Mouse (Mus musculus) neural tube, embryonic 14.5 days (tissue): ENCODE data around the gene Ankmy2. TPM values are rescaled to one million over a fixed set of nuclear protein-coding genes. Genes with fewer than 3 reads are reported as not detected.

ENCODE experiments used
- ATAC-seq: fragments of 200-750 bp; cut with Nextera tagmentation; 2 replicates; pipeline ENCODE4 v1.8.0; 2017; ENCODE audit warnings: low read depth, mild to moderate bottlenecking, moderate TSS enrichment, moderate library complexity
- H3K27ac ChIP-seq: fragments of 300-500 bp; sonication (generic); 2 replicates; pipeline ENCODE4 v1.5.1; 2014; ENCODE audit warnings: low read depth, mild to moderate bottlenecking, control low read depth, low read length, moderate library complexity, mixed read lengths
- H3K27me3 ChIP-seq: fragments of 300-500 bp; sonication (generic); 2 replicates; pipeline ENCODE4 v1.6.1; 2014; ENCODE audit warnings: low read length; ENCODE audit not compliant: control insufficient read depth, insufficient read depth
- H3K36me3 ChIP-seq: fragments of 300-500 bp; sonication (generic); 2 replicates; pipeline ENCODE4 v1.6.1; 2014; ENCODE audit warnings: low read length, mixed read lengths; ENCODE audit not compliant: control insufficient read depth, insufficient read depth
- H3K4me1 ChIP-seq: fragments of 300-500 bp; sonication (generic); 2 replicates; pipeline ENCODE4 v1.6.1; 2014; ENCODE audit warnings: low read length; ENCODE audit not compliant: control insufficient read depth, insufficient read depth
- H3K4me2 ChIP-seq: fragments of 300-500 bp; sonication (generic); 2 replicates; pipeline ENCODE4 v1.6.1; 2014; ENCODE audit warnings: mild to moderate bottlenecking, low read depth, low read length, control low read depth
- H3K4me3 ChIP-seq: fragments of 300-500 bp; sonication (generic); 2 replicates; pipeline ENCODE4 v1.5.1; 2014; ENCODE audit warnings: low read depth, low read length, control low read depth, mixed read lengths
- H3K9ac ChIP-seq: fragments of 300-500 bp; sonication (generic); replicated peaks from 2 replicates; pipeline ENCODE4 v1.6.1; 2014; ENCODE audit warnings: low read depth, mild to moderate bottlenecking, control low read depth, low read length, mixed read lengths
- H3K9me3 ChIP-seq: fragments of 300-500 bp; sonication (generic); 2 replicates; pipeline ENCODE4 v1.6.1; 2016; ENCODE audit warnings: low read length; ENCODE audit not compliant: control insufficient read depth
- WGBS: fragments of 180-500 bp; shearing (Covaris S2); extraction: QIAGEN DNeasy Blood & Tissue Kit; methylation state at CpG from one replicate; pipeline ENCODE4 v1.1.7; 2014; 5-methylcytosine and 5-hydroxymethylcytosine counted together
- polyA plus RNA-seq: library from polyadenylated mRNA; unstranded; fragments of >200 nt; fragmentation: Nextera tagmentation; extraction: Ambion mirVana; gene quantifications from 2 replicates; pipeline ENCODE4 v1.2.1, GENCODE M21; 2014

The Ankmy2 gene
- polyA plus RNA-seq, 1 experiment from 2014 or later: 87.6 TPM

DNA sequence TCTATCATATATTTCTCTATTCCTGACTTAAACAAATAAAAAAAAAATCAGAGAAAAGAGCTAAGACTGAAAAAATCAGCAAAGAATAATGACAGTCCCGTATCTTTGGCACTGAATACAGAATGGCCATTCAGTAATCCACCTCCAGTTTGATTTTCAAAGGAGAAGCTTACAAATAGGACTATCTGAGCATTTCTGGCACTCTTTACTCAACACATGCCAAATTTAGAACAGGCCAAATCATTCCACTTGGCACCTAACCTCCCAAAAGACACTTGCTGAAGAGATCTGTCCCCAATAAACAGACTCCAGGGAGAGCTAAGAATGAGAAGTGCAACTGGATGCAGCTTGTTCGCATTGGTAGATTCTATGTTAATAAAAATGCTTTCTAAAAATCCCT is 6.6 kb upstream of the Ankmy2 start:
- no peak for ATAC-seq
- 87% methylated on average over 2 of the region's 2 CpGs for WGBS

DNA sequence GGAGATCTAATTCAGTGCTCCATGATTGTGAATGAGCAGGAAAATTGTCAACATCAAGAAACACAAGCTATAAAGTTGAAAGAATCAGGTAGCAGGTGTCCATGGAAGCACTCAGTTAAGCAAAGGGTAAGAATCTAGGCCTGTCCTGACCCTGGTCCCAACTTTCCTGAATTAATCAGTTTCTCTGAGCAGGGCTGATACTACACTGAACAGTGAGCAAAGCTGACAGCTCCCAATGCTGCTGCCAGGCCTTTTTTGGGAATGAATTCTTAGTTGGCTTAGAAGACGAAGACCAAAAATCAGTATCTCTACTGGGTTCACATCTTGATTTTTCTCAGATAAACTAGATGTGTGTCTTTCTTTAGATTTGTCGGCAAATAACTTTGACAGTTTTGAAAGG is 6.2 kb upstream of the Ankmy2 start:
- WGBS: 96% methylated on average over 2 of the region's 2 CpGs
- Histone ChIP-seq H3K4me1 (peaks cover 10% of the 10 kb centered on the region), H3K9me3 (no peaks in the 10 kb centered on the region), H3K4me3 (no peak overlapping the region), H3K36me3 (no peaks in the 10 kb centered on the region), H3K9ac (no peak overlapping the region), H3K27me3 (no peaks in the 10 kb centered on the region), H3K27ac (no peak overlapping the region), H3K4me2 (no peak overlapping the region)
- no peak for ATAC-seq

More for the DNA sequence above, 6.6 kb upstream of the Ankmy2 start:
- Histone ChIP-seq H3K36me3 (no peaks in the 10 kb centered on the region), H3K27me3 (no peaks in the 10 kb centered on the region), H3K9ac (no peak overlapping the region), H3K4me3 (no peak overlapping the region), H3K9me3 (no peaks in the 10 kb centered on the region), H3K4me2 (no peak overlapping the region), H3K4me1 (peaks cover 10% of the 10 kb centered on the region), H3K27ac (no peak overlapping the region)

DNA sequence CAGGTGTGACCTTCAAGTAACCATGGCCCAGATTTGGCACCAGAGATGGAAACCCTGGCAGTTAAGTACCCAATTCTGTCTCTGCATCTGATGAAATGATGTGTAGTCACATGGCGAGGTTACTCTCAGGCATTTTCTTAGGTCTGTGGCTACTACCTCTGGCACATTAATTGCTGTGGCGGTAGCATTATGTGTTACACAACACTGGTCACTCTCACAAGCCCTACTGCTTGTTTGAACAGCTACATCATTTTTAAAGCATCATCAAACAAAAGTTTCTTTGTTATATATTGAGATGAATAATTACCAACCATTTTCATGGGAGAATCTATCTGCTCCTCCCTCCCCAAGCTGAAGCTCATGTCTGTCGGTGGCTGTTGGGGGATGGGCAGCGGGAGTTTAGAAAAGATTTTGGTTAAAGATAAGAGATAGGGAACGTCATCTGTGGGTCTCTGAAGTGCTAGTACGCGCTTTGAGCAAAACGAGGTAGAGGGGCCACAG is 1.7 kb upstream of the Ankmy2 start:
- peaks cover 18% of the 10 kb centered on the region for H3K4me1 ChIP-seq
- H3K27ac ChIP-seq: no peak overlapping the region
- H3K36me3 ChIP-seq: no peaks in the 10 kb centered on the region
- 15% methylated on average over 8 of the region's 8 CpGs for WGBS
- peak overlapping the region; percentile 86 for H3K9ac ChIP-seq
- H3K4me2 ChIP-seq: peak overlapping the region; percentile 51
- peak overlapping the region; percentile 67 for H3K4me3 ChIP-seq
- H3K9me3 ChIP-seq: no peaks in the 10 kb centered on the region
- ATAC-seq: no peak
- H3K27me3 ChIP-seq: no peaks in the 10 kb centered on the region; the same call in 1 of the 2 replicates

DNA sequence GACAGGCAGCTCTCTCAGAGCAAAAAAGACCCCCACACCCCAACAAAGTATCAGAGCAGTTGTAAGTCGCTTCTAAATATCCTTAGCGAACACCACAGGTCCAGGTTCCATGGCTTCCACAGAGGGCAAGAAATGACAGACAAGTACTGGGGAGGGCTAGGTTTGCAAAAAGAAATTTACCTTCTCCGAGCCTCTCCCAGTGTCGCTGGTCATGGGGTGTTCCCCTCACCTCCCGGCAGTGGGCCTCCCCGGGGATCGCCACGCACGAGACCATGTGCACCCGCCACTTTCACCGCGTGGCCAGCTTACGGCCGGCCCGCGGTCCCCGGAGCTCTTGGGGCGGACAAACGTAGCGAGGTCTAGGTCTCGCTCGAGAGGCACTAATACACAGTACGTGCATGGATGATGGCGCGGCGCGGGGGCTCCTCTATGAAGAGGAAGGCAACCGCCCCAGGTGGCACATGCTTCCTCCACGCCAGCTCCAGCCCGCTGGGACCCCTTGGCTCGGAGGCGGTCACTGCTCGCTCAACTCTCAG is 745 bp upstream of the Ankmy2 start:
- peak overlapping the region; percentile 82 for H3K27ac ChIP-seq
- H3K4me1 ChIP-seq: peaks cover 18% of the 10 kb centered on the region
- no peaks in the 10 kb centered on the region; the same call in 1 of the 2 replicates for H3K27me3 ChIP-seq
- no peaks in the 10 kb centered on the region for H3K36me3 ChIP-seq
- H3K4me2 ChIP-seq: peak overlapping the region; percentile 51
- WGBS: under 1% methylated on average over 31 of the region's 33 CpGs
- H3K4me3 ChIP-seq: peak overlapping the region; percentile 67
- H3K9ac ChIP-seq: peak overlapping the region; percentile 86
- H3K9me3 ChIP-seq: no peaks in the 10 kb centered on the region
- ATAC-seq: peak; percentile 75

DNA sequence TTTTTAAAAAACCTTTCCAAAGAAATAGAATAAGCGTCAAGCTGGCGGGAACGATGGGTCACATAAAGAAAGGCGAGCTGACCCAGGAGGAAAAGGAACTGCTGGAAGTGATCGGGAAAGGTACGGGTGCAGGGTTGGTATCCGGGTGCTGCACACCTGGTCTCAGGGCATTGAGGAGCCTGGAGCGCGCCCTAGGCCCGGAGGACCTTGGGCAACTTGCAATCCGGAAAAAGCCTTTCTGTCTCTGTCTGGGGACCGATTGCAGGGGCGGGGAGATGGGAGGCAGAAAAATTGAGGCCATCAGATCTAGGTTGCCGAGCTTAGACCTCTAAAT is 357 bp downstream of the Ankmy2 start:
- WGBS: under 1% methylated on average over 14 of the region's 14 CpGs

DNA sequence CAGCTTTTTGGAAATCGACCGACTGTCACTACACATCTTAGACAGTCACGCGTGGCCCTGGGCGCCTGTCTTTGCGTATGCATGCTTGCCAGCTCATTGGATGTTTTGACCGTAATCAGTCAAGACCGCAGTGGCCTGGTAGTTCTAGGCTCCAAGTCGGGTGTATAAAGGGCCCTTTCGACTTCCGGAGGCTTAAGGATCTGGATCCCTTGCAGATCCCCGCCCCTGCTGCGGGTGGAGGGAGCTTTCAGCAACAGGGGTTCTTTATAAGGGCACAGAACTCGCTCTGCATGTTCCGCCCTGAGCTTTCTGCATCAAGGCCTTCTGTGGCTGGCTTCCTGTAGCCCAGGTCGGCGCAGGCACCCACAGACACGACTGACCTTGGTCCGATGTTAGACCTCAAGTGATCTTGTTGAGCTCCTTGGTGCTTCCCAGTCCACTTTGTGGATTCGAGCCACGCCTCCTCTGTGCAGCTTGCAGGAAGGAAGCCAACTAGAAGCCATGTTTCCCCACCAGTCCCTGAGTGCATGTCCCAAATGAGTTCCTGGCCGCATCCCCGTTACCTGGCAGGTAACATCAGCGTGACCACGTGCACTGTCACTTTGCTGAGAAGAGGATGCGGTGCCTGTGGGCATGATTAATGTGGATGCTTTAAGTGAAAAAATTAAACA is 859 bp downstream of the Ankmy2 start, which contains the start of gene Bzw2:
Bzw2 (minus strand) TSS at position 443 of the 671 bp plus-strand sequence.
- Histone ChIP-seq H3K4me1 (peaks cover 18% of the 10 kb centered on the region), H3K27ac (peak within 1 kb of the TSS; percentile 82), H3K4me3 (peak within 1 kb of the TSS; percentile 67), H3K4me2 (peak within 1 kb of the TSS; percentile 51), H3K9ac (peak within 1 kb of the TSS; percentile 86), H3K9me3 (no peaks in the 10 kb centered on the region), H3K36me3 (no peaks in the 10 kb centered on the region), H3K27me3 (no peaks in the 10 kb centered on the region; the same call in 1 of the 2 replicates)
- peak; percentile 7 for ATAC-seq
- WGBS: 3% methylated on average over 26 of the region's 26 CpGs

More for the DNA sequence above, 357 bp downstream of the Ankmy2 start:
- Histone ChIP-seq H3K9me3 (no peaks in the 10 kb centered on the region), H3K4me3 (peak overlapping the region; percentile 67), H3K27ac (peak overlapping the region; percentile 82), H3K4me2 (peak overlapping the region; percentile 51), H3K4me1 (peaks cover 18% of the 10 kb centered on the region), H3K9ac (peak overlapping the region; percentile 86), H3K27me3 (no peaks in the 10 kb centered on the region; the same call in 1 of the 2 replicates), H3K36me3 (no peaks in the 10 kb centered on the region)
- ATAC-seq: peak; percentile 42

DNA sequence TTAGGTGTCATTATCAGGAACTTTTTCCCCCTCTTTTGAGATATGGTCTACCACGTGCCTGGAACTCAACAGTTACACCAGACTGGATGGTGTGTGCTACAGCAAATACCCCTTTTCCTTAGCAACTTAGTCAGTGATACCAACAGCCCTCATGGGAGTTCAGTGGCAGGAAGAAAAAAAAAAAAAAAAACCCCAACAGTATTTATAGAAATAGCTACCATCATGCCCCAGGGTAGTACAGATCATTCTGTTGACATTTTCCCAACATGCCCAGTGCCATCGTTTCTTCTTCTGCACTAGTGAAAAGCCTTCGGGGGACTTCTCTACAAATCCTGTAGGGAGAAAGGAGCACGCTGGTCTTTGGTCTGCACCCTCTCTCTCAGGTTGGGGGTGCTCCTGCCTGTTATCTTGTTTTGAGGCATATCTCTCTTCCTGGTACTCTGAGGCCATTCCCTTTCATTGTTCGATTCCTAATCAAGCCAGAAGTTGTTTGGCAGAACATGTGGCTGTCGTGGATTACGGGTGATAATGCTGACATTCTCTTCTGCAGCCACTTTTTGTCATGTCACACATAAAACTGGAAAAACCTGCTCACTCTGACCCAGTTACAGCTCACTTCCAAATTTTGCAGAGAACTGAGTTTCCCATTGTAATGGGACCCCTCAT is 7.3 kb downstream of the Ankmy2 start:
- Histone ChIP-seq H3K27me3 (no peaks in the 10 kb centered on the region), H3K4me3 (no peak overlapping the region), H3K36me3 (no peaks in the 10 kb centered on the region), H3K4me1 (no peaks in the 10 kb centered on the region), H3K9me3 (no peaks in the 10 kb centered on the region), H3K9ac (no peak overlapping the region), H3K27ac (no peak overlapping the region), H3K4me2 (no peak overlapping the region)
- WGBS: 84% methylated on average over 7 of the region's 7 CpGs
- no peak for ATAC-seq

DNA sequence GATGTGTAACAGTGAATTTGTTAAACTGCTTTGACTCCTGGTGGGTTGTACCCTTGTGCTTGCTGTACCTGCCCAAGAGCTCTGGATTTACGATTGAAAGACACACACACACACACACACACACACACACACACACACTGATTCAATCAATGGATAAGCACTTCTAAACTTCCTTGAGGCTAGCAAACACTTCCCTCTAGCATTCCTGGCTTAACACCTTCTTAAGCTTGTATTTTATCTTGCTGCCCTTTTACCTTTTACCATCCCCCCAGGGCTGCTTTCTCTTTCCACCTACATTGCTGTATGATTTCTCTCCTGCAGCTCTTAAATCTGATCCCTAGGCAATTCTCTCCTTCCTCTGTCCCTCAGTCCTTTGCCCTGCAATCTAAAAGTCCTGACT is 8.4 kb downstream of the Ankmy2 start:
- Histone ChIP-seq H3K27ac (no peak overlapping the region), H3K9ac (no peak overlapping the region), H3K4me3 (no peak overlapping the region), H3K9me3 (no peaks in the 10 kb centered on the region), H3K27me3 (no peaks in the 10 kb centered on the region), H3K4me1 (no peaks in the 10 kb centered on the region), H3K4me2 (no peak overlapping the region), H3K36me3 (peaks cover under 1% of the 10 kb centered on the region; the same call in 1 of the 2 replicates)
- no peak for ATAC-seq
- WGBS: 22% methylated on average over 1 of the region's 1 CpGs

DNA sequence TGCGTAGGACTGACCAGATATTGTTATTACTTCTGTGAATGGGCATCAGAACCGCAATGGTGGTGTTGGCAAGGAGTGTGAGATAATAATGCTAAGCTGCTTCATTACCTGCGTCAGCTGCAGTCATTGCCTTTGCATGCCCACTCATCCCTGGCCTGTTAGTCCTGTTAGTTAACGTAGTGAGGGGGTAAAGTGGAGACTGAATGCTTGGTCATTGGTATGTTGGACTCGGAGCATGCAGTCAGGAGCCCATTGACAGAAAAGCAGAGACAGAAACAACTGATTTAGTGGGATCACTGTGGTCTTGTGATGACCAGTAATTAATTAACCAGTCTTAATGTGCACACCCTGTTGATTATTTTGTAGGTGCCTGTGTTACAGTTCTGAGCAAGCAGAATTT is 20.3 kb downstream of the Ankmy2 start:
- Histone ChIP-seq H3K4me1 (no peaks in the 10 kb centered on the region), H3K4me2 (no peak overlapping the region), H3K9me3 (no peaks in the 10 kb centered on the region), H3K9ac (no peak overlapping the region), H3K27me3 (no peaks in the 10 kb centered on the region), H3K27ac (no peak overlapping the region), H3K36me3 (peaks cover 14% of the 10 kb centered on the region), H3K4me3 (no peak overlapping the region)
- WGBS: 94% methylated on average over 5 of the region's 5 CpGs
- no peak for ATAC-seq
